Mouse (Mus musculus) megakaryocyte, embryonic 14.5 days (primary cell): ENCODE measurements at regions not wholly inside any gene's neighbourhood (a gene's known extent, or its start where the extent isn't known, plus 50 kb on each side); places are given as distances from the start of the nearest gene placed in this dataset.
"Not testable (repeated sequence)": the region's sequence is repeated elsewhere in the genome, so short reads cannot be mapped to it uniquely, and the experiment has no call there.

Source experiments
- H3K27me3 ChIP-seq: replicated peaks from 2 replicates; pipeline ENCODE3; 2012; ENCODE audit warnings: inconsistent platforms
- H3K36me3 ChIP-seq: replicated peaks from 2 replicates; pipeline ENCODE3; 2012; ENCODE audit warnings: low read length, inconsistent platforms, mixed read lengths
- H3K4me1 ChIP-seq: 2 replicates; pipeline ENCODE4 v1.6.1; 2012; ENCODE audit warnings: inconsistent platforms
- H3K4me3 ChIP-seq: replicated peaks from 2 replicates; pipeline ENCODE3; 2012; ENCODE audit warnings: moderate library complexity, mild to moderate bottlenecking, inconsistent platforms
- H3K9me3 ChIP-seq: 2 replicates; pipeline ENCODE4 v1.6.1; 2012; ENCODE audit warnings: inconsistent platforms
- FLI1 ChIP-seq: IDR thresholded peaks from 2 replicates; pipeline ENCODE4 v1.6.1; 2012; ENCODE audit warnings: low read length, inconsistent platforms, mixed read lengths
- GATA1 ChIP-seq: IDR thresholded peaks from 3 replicates; pipeline ENCODE4 v1.6.1; 2012; ENCODE audit warnings: mixed read lengths, low read length, inconsistent platforms, borderline replicate concordance

DNA sequence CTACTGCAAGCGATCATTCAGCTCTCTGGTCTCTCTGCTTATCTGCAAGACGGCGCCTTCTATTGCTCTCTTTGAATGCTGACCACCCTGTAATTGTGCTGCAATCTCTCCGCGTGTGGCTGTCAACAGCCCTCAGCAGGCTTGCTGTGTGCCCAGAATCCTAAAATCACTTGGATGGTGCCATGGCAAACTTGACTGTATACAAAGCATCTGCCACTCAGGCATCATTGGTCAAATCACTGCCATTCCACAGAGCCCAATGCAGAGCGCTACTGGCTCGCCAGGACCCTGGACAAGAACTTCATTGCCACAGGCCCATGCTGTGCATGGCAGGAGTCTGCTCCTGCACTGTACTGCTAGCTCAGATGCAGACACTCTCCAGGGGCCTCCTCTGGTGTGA lies 142.3 kb upstream of the Tas2r119 start:
- no peaks in the 10 kb centered on the region for H3K4me1 ChIP-seq
- no peaks in the 10 kb centered on the region for H3K36me3 ChIP-seq
- no peak overlapping the region for H3K4me3 ChIP-seq
- H3K9me3 ChIP-seq, result peaks cover 19% of the 10 kb centered on the region; the same call in 1 of the 2 replicates
- no peak for TF ChIP-seq FLI1
- TF ChIP-seq GATA1, result no peak
- H3K27me3 ChIP-seq, result no peaks in the 10 kb centered on the region

DNA sequence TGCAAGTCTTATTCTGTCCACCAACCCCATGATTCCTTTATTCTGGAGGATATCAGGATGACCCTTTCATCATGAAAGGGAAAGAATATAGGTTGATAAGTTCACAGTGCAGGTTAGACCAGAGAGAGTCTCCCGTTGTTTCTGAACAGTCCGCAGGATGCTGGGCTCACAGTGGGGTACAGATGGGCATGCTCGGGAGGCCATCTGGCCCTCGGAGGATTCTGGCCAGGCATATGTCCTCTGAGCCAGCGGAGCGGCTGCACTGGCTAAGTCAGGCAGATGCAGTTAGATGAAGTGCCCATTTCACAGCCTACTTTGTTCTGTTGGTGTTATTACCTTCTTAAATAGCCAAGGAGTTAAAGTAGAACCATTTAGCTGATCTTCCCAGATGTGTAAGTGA lies 135.3 kb upstream of the Tas2r119 start:
- TF ChIP-seq GATA1 (no peak), FLI1 (no peak)
- Histone ChIP-seq H3K27me3 (no peaks in the 10 kb centered on the region), H3K9me3 (peaks cover 4% of the 10 kb centered on the region; the same call in 1 of the 2 replicates), H3K36me3 (no peaks in the 10 kb centered on the region), H3K4me1 (no peaks in the 10 kb centered on the region), H3K4me3 (no peak overlapping the region)

DNA sequence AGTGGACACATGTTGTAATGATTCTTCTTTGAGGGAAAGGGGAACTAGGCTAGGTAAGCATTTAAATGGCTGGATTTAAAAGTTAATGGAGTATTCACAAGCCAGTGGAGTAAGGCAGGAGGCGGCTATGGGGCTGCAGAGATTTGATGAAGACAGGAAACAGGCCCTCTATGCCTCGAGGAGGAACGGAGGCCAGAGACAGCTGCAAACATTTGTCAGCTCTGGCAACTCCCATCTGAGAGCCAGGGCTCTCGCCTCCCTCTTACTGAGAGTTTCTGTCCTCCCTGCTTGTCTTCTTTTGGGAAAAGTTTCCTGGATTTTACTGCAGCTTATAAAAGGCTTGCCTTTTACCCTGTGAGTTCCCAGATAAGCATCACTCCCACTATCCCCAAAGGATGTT lies 134.9 kb upstream of the Tas2r119 start:
- TF ChIP-seq GATA1, result no peak
- TF ChIP-seq FLI1, result no peak
- Histone ChIP-seq H3K27me3 (no peaks in the 10 kb centered on the region), H3K36me3 (no peaks in the 10 kb centered on the region), H3K4me3 (no peak overlapping the region), H3K4me1 (no peaks in the 10 kb centered on the region), H3K9me3 (peaks cover 4% of the 10 kb centered on the region; the same call in 1 of the 2 replicates)

DNA sequence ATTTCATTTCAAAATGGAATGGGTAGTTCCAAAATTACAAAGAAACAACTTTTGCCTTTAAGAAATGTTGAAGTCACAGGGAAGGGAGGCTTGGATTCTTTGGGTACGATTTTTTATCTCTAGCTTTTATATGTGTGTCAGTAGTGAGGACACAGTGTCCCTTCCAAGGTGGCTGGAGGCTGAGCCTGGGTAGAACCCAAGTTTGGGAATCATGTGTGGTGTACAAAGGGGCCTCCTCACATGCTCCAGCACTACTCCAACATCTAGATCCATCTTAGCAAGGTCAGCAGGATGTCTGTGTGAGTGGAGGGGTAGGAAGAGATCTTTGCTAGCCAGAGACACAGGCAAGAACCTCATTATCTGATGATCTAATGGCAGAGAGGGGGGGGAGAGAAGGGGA lies 134.5 kb upstream of the Tas2r119 start:
- H3K4me1 ChIP-seq, result no peaks in the 10 kb centered on the region
- peaks cover 4% of the 10 kb centered on the region; the same call in 1 of the 2 replicates for H3K9me3 ChIP-seq
- TF ChIP-seq GATA1 (no peak), FLI1 (no peak)
- H3K4me3 ChIP-seq, result no peak overlapping the region
- H3K36me3 ChIP-seq, result no peaks in the 10 kb centered on the region
- H3K27me3 ChIP-seq, result no peaks in the 10 kb centered on the region

DNA sequence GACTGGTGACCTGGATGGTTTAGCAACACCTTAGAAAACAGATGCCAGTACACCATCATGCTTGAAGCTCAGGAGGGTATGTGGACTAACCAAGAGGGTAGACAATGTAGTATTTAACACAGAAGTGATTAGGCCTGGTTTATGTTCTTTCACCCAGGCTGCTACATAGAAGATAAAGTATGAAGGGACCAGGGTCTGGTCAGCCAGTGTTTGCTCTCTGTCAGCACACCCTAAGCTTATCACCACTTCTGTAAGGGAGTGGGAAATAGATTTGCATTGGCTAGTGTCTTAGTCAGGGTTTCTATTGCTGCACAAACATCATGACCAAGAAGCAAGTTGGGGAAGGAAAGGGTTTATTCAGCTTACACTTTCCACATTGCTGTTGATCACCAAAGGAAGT lies 133.9 kb upstream of the Tas2r119 start:
- TF ChIP-seq GATA1 (no peak), FLI1 (no peak)
- Histone ChIP-seq H3K36me3 (no peaks in the 10 kb centered on the region), H3K27me3 (no peaks in the 10 kb centered on the region), H3K9me3 (no peaks in the 10 kb centered on the region), H3K4me1 (no peaks in the 10 kb centered on the region), H3K4me3 (no peak overlapping the region)

DNA sequence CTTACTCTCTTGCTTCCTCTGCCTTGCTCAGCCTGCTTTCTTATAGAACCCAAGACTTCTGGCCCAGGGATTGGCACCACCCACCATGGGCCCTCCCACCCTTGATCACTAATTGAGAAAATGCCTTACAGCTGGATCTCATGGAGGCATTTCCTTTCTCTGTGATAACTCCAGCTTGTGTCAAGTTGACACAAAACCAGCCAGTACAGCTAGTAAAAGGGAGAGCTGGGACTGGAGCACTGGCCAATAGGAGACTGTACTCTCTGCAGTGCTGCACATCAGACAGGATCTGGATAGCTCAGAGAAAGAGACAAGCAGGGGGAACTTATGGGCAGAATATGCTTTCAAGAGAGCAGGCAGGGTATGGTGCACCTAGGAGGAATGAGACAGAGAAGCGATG lies 133.4 kb upstream of the Tas2r119 start:
- H3K4me1 ChIP-seq, H3K9me3 ChIP-seq, H3K27me3 ChIP-seq, H3K36me3 ChIP-seq, H3K4me3 ChIP-seq: not testable (repeated sequence)

DNA sequence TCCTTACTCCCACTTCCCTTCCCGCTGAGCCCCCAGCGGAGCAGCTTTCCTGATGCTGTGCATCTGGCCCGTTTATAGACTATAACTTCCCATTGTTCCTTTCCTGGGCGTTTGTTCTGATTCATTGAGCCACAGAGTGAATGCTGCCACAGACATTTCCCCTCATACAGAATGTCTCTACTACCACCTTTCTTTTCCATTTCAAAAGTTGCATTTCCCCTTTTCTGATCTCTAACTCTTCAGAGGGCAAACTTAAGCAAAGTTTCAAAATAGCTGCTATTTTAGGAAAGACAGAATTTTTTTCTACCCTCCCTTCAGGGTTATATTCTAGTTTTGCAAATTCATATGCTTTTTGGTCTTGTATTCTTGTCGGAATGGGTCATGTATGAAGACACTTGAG lies 128.3 kb upstream of the Tas2r119 start:
- Histone ChIP-seq H3K36me3 (no peaks in the 10 kb centered on the region), H3K4me3 (no peak overlapping the region), H3K9me3 (peaks cover 2% of the 10 kb centered on the region; the same call in 1 of the 2 replicates), H3K27me3 (no peaks in the 10 kb centered on the region), H3K4me1 (no peaks in the 10 kb centered on the region)
- no peak for TF ChIP-seq GATA1

DNA sequence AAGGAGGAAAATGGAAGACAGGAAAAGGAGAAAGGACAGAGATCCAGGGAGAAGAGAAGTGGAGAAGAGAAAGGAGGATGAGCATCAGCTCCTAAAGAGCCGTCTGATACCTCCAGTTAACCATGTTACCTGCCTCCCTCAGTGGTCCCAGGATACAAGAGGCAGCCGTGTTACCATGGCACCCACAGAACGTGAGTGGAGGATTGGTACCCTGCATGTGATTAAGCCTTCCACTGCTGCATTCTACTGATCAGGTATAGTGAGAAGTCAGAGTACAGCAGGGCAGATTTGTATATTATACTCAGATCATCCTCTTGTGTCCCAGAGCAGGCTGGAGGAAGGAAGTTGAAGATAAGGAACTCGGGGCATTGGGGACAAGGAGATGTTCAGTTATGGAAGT lies 115.5 kb upstream of the Tas2r119 start:
- no peak for TF ChIP-seq FLI1
- no peak for TF ChIP-seq GATA1
- no peaks in the 10 kb centered on the region for H3K27me3 ChIP-seq
- H3K9me3 ChIP-seq, result no peaks in the 10 kb centered on the region
- H3K4me3 ChIP-seq, result no peak overlapping the region
- no peaks in the 10 kb centered on the region for H3K4me1 ChIP-seq
- H3K36me3 ChIP-seq, result no peaks in the 10 kb centered on the region

DNA sequence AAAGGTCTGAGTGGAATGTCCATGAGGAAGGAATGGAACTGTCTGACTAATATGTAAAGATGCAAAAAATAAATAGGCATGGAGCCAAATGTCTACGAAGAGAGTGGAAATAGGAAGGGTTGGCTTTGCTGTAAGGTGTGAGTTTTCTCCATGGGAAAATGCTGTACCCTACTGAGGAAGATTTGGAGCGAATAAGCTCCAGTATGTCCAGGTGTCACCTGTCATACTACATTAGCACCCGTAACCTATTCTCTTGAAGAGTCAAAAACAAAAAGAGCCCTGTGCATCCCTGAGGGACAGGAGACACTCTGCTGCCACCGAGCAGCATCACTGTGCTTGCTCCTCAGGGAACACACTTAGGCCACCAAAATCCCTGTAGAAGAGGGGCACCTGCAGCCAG lies 95.0 kb upstream of the Tas2r119 start:
- H3K36me3 ChIP-seq, result no peaks in the 10 kb centered on the region
- peaks cover 3% of the 10 kb centered on the region; the same call in 1 of the 2 replicates for H3K9me3 ChIP-seq
- TF ChIP-seq FLI1 (no peak), GATA1 (no peak)
- no peak overlapping the region for H3K4me3 ChIP-seq
- H3K27me3 ChIP-seq, result no peaks in the 10 kb centered on the region
- H3K4me1 ChIP-seq, result no peaks in the 10 kb centered on the region

DNA sequence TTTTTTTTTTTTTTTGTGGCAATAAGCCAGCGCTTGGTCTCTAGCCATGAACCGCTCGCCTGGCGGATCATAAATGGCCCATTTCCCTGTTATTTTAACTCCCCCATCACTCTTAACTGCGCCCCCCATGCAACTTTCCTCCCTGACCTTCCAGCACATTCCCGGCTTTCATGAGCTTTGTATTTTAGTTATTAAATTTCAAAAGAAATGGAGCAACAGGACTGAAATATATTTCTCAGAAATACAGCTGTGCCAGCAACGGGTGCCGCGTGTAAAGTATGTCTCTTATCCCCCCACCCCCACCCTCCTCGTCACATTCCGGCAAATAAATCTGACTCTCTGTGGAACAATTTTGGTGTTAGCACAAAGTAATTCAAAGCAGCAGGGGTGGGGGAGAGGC lies 83.2 kb upstream of the Tas2r119 start:
- Histone ChIP-seq H3K27me3 (no peaks in the 10 kb centered on the region), H3K36me3 (no peaks in the 10 kb centered on the region), H3K9me3 (peaks cover 5% of the 10 kb centered on the region; the same call in 1 of the 2 replicates), H3K4me3 (no peak overlapping the region), H3K4me1 (no peaks in the 10 kb centered on the region)
- TF ChIP-seq FLI1 (no peak), GATA1 (no peak)

DNA sequence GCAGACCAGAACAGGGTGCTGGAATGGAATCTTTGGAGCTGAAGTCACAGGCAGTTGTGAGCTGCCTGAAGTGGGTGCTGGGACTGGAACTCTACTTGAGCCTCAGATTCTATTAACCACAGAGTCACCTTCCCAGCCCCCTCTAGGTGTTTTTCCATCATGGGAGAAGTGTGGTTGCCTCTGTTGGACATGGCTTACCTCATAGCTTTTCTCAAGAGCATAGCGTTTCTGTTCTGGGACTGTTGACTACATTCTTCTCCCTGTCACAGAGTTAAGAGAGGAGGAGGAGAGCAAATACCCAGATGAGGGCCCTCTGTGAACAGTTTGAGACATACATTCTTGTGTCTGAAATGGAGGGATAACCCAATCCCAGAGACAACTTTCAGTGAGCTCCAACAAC lies 81.5 kb upstream of the Tas2r119 start:
- TF ChIP-seq FLI1, result no peak
- peaks cover 5% of the 10 kb centered on the region; the same call in 1 of the 2 replicates for H3K9me3 ChIP-seq
- no peaks in the 10 kb centered on the region for H3K27me3 ChIP-seq
- H3K4me3 ChIP-seq, result no peak overlapping the region
- H3K4me1 ChIP-seq, result no peaks in the 10 kb centered on the region
- no peaks in the 10 kb centered on the region for H3K36me3 ChIP-seq

DNA sequence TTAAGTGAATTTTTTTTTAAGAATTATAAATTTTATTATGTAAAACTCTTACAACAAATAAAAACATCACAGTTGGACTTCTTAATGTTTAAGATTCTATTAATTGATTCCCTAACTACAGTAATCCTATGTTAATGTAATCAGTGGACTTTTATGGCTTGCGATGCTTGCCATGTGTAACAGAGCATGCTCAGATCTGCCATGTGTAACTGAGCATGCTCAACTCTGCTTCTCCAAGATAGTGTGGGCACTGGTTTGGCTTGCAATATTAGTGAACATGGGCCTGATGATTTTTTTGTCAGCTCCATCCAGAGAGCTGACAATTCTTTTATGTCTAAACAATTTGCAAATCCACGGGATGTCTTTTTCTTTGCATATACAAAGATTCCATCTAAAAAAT lies 66.4 kb upstream of the Tas2r119 start:
- no peak overlapping the region for H3K4me3 ChIP-seq

More for the DNA sequence above, 66.4 kb upstream of the Tas2r119 start:
- Histone ChIP-seq H3K9me3 (0 out of 2 replicates have a peak, but pooled peaks cover 11% of the 10 kb centered on the region), H3K4me1 (no peaks in the 10 kb centered on the region), H3K36me3 (no peaks in the 10 kb centered on the region), H3K27me3 (no peaks in the 10 kb centered on the region)
- TF ChIP-seq FLI1 (no peak), GATA1 (no peak)
